Mouse (Mus musculus): Measurements from ENCODE around the gene Gm3752.
"Not testable (repeated sequence)": the region's sequence is repeated elsewhere in the genome, so short reads cannot be mapped to it uniquely, and the experiment has no call there.

Gene Gm3752

DNA sequence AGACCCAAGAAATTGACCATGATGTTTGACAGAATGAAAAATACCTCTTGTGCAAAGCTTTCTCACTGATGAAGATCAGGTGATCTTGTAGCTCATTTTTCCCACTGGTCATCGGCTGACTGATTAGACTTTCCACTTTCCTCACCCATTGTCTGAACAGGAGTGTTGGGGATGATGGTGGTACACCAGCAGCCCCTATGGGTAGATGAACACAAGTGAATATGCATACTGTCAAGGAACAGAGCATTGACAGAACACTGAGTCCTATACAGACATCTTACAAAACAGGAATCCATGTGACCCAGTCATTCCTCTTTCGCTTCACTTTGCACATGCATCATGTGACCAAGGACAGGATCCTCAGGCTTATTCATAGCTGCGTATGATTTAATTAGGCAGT is at the start of gene Gm3752:
Gene Gm3752, minus strand, starts transcription at position 101 of the 400 bp plus-strand sequence.
- not testable (repeated sequence) for DNase-seq

DNA sequence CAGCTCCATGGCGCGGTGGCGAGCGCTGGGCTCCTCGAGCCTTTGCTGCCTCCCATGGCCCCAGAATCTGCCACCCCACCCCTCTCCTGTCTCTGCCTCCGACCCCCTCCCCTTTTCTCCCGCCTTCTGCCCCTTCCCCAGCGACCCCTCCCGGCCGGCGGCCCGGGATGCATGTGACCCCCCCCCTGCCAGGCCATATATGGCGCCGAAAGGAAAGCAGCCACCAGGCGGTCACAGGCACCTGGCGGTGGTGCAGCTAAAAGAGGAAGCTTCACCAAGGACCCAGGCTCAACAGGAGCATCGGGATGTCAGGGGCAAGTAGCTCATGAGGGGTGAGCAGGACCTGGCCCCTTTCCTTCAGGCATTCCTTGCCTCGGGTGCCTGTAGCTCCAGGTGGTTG is 5.2 kb upstream of the Gm3752 start:
- DNase-seq = peak; percentile 83

DNA sequence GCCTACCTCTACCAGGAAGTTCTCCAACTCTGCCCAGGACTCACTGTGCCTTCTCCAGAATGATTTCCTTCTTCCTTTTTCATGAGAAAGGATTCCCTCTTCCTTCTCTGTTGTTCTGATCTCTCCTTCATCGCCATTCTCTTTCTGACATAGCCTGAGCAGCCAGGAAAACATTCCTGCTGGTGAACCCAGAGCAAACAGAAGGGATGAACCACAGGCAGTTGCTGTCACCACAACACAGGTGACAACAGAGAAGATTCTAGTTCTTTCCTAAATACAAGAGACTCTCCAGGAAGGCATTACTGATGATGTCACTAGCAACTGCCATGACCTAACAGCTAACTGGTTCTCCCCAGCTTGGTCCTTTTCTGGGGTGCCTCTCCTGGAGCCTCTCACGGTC is 32.7 kb downstream of the Gm3752 start, which contains the start of gene Gm3755:
Gene Gm3755, minus strand, starts transcription at position 101 of the 400 bp plus-strand sequence.
- not testable (repeated sequence) for DNase-seq

DNA sequence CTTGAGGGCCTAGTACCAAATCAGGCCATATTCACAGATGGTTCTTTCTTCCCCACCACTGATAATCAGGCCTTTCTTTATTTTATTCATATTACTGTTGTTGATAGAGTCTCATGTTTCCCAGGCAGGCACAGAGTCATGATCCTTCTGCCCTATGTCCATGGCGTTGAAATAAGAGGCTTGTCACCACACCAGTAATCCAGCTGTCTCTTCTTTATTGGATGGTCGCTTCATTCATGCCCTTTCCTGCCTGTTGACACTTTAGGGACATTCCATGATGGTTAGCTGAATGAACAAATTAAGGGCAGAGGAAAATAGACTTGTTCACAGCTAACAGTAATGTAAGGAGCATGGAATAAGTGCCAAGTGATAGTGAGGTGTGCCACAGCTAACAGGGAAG is 61.1 kb downstream of the Gm3752 start:
- peak; percentile 86 for DNase-seq
